Mouse (Mus musculus): ENCODE measurements around the gene Yes1. TPM values are rescaled to one million over a fixed set of nuclear protein-coding genes. Genes with fewer than 3 reads are reported as not detected.
"Not testable (repeated sequence)": the region's sequence is repeated elsewhere in the genome, so short reads cannot be mapped to it uniquely, and the experiment has no call there.

Yes1 gene
- polyA plus RNA-seq, 1 experiment, result 33.0 TPM

DNA sequence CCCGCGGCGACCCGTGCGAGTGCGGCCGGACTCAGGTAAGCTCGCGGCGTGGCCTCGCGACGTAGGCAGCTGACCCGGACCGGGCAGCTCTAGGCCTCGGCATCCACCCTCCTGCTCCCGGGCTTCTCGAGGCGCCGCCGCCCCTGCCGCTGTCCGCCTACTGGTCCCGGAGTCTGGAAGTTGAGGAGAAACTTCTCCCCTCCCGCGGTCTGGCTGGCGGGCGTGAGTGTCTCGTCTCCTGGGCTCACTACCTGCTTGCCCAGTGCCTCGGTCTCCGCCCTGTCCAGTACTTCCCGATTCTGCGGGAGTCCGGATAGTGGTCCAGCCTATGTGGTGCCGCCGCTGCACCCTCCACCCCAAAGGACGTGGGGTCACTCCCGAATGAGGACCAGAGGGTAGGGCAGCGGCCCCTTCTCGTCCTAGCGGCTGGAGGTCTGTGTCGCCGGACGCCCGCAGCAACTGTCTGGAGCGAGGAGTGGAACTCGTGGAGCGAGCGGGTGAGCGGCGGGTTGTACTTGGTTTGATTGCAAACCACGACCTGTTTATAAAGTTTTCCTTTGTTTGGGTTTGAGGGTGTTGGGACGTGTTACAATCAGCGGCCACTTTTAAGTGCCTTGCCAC lies 480 bp downstream of the Yes1 start:
- TF ChIP-seq CTCF (IDR thresholded peaks at IDR 0.05; ENCODE audit: borderline replicate concordance, insufficient read depth, low read length), result no peak
- no peak for TF ChIP-seq POLR2A (IDR thresholded peaks at IDR 0.05; ENCODE audit: low read depth, low read length)

DNA sequence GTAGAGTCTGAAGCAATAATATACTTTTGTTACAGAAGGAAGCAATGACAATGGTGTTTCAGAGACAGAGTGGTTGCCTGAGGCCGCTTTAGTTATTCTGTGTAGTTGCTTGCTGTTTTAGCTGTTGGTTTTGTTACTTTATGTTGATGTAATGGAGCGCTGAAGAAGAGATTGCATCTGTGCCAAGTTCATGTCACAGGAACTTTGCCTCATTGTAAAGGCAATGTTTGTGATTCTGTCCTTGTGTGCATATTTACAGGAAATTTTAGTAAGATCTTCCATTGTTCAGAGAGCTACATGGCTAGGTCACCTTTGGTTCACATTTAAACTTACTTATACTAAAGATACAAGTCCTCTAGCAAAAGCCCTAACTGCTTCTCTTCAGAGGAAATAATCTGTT lies 3.3 kb downstream of the Yes1 start:
- H3K4me3 ChIP-seq (ENCODE audit: insufficient read depth, low read length), result no peak overlapping the region
- TF ChIP-seq POLR2A (IDR thresholded peaks at IDR 0.05; ENCODE audit: low read depth, low read length) (no peak), CTCF (IDR thresholded peaks at IDR 0.05; ENCODE audit: borderline replicate concordance, insufficient read depth, low read length) (no peak)
- H3K27ac ChIP-seq (ENCODE audit: insufficient read depth, low read length), result no peak overlapping the region
- H3K4me1 ChIP-seq (ENCODE audit: control insufficient read depth, insufficient read depth, low read length), result no peaks in the 10 kb centered on the region

More for the DNA sequence above, 480 bp downstream of the Yes1 start:
- H3K4me3 ChIP-seq (ENCODE audit: insufficient read depth, low read length), result peak overlapping the region; percentile 76
- H3K27ac ChIP-seq (ENCODE audit: insufficient read depth, low read length), result no peak overlapping the region
- no peaks in the 10 kb centered on the region for H3K4me1 ChIP-seq (ENCODE audit: control insufficient read depth, insufficient read depth, low read length)

DNA sequence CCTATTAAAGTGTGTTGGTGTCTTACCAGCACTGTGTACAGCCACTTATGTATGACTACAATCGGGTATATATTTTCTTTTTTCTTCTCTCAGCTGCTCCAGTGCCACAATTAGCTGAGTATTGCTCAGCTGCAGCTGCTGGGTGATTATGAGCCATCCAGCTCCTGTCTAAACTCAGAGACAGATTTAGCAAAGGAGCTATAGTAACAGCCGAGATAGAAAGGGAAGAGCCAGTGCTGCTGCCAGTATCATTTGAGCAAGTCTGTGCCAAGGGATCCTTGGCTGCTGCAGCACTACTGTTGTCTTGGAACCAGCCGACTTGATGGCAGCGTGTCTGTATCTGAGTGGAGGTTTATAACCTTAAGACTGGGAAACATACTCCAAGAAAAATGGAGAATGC lies 3.7 kb downstream of the Yes1 start:
- Histone ChIP-seq H3K4me1 (ENCODE audit: control insufficient read depth, insufficient read depth, low read length) (no peaks in the 10 kb centered on the region), H3K27ac (ENCODE audit: insufficient read depth, low read length) (no peak overlapping the region), H3K4me3 (ENCODE audit: insufficient read depth, low read length) (no peak overlapping the region)
- TF ChIP-seq POLR2A (IDR thresholded peaks at IDR 0.05; ENCODE audit: low read depth, low read length), result no peak
- no peak for TF ChIP-seq CTCF (IDR thresholded peaks at IDR 0.05; ENCODE audit: borderline replicate concordance, insufficient read depth, low read length)

DNA sequence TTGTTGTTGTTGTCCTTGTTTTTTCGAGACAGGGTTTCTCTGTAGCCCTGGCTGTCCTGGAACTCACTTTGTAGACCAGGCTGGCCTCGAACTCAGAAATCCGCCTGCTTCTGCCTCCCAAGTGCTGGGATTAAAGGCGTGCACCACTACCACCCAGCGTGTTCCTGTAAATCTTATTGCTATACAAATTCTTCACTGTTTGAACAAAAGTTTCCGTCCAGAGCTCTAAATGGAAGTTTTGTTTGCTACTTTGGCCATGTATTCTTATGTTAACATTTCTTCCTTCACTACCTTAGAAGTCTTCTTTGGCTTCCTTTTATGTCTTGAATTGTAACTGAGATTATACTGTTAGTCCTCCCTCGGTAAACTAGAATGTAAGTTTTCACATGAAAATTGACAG lies 5.5 kb downstream of the Yes1 start:
- H3K27ac ChIP-seq (ENCODE audit: insufficient read depth, low read length); H3K4me3 ChIP-seq (ENCODE audit: insufficient read depth, low read length); H3K4me1 ChIP-seq (ENCODE audit: control insufficient read depth, insufficient read depth, low read length): not testable (repeated sequence)

DNA sequence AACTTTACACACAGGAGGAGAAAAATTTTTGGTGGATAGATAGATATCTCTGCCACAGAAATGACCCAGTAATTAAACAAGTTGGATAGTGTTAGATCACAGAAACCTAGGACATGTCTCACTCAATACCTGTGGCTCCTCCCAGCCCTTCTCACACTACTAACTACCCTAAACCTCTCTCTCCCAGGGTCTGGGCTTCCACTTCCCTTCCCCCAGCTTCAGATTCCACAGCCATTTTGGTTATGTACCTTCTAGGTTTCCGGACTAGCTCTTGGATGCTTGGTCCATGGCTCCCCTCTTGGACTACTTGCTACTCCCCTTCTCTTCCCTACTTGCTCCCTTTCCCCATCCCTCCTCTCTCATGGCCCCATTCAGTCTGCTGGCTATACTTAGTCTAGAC lies 6.9 kb downstream of the Yes1 start:
- TF ChIP-seq CTCF (IDR thresholded peaks at IDR 0.05; ENCODE audit: borderline replicate concordance, insufficient read depth, low read length), result no peak
- no peak for TF ChIP-seq POLR2A (IDR thresholded peaks at IDR 0.05; ENCODE audit: low read depth, low read length)
- Histone ChIP-seq H3K27ac (ENCODE audit: insufficient read depth, low read length) (no peak overlapping the region), H3K4me1 (ENCODE audit: control insufficient read depth, insufficient read depth, low read length) (no peaks in the 10 kb centered on the region), H3K4me3 (ENCODE audit: insufficient read depth, low read length) (no peak overlapping the region)

DNA sequence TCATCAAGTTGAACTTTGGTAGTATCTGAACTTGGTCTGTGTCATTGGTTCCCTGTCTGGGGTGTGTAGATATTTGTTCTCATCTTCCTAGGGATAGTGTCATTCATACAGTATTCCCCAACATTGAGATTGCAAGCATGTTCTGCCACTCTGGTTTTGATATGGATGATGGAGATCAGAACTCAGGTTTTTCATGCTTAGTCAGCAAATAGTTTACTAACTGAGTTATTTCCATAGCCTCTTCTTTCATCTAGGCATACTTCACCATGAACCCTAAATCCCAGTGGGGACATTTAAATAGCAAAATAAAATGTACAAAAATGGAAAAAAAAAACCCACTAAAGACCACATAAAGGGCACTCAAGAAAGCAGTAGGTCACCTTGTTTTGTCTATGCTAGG lies 12.7 kb downstream of the Yes1 start:
- TF ChIP-seq POLR2A (IDR thresholded peaks at IDR 0.05; ENCODE audit: low read depth, low read length) (no peak), CTCF (IDR thresholded peaks at IDR 0.05; ENCODE audit: borderline replicate concordance, insufficient read depth, low read length) (no peak)
- H3K4me3 ChIP-seq (ENCODE audit: insufficient read depth, low read length), result no peak overlapping the region
- no peaks in the 10 kb centered on the region for H3K4me1 ChIP-seq (ENCODE audit: control insufficient read depth, insufficient read depth, low read length)
- H3K27ac ChIP-seq (ENCODE audit: insufficient read depth, low read length), result no peak overlapping the region

DNA sequence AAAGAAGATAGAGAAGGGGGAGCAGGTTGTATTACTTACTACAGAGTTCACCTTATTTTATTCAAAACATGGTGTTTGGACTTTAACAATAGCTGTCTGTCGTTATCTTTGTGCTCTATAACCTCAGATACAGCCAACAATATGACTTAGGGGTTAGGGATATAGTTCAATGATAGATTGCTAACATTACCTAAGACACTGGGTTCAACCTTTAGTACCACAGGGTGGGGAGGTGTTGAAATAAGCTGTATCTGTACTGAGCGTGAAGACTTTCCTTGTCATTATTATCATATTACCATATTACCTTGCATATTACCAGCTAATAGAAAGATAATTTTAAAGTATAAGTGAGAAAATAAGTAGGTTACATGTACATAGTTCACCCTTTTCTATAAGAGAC lies 13.8 kb downstream of the Yes1 start:
- Histone ChIP-seq H3K4me3 (ENCODE audit: insufficient read depth, low read length) (no peak overlapping the region), H3K27ac (ENCODE audit: insufficient read depth, low read length) (no peak overlapping the region), H3K4me1 (ENCODE audit: control insufficient read depth, insufficient read depth, low read length) (no peaks in the 10 kb centered on the region)
- TF ChIP-seq CTCF (IDR thresholded peaks at IDR 0.05; ENCODE audit: borderline replicate concordance, insufficient read depth, low read length) (no peak), POLR2A (IDR thresholded peaks at IDR 0.05; ENCODE audit: low read depth, low read length) (no peak)

DNA sequence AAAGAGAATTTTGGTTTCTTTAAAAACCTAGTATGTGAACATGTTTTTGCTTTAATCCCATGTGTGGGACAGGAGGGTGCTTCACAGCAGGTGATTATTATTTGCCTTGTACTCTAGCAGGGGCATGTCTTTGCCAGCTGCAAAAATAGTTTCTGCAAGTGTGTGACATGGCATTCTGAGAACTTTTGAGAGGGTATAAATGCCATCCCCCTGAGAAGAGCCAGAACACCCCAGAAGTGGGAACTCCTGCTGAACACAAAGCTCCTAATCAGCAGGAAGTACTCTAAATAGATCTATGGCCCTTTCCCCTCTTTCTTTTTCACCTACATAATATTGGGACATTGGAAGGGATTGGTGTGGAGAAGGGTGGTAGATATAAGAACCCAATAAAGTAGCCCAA lies 22.2 kb downstream of the Yes1 start:
- TF ChIP-seq CTCF (IDR thresholded peaks at IDR 0.05; ENCODE audit: borderline replicate concordance, insufficient read depth, low read length) (no peak), POLR2A (IDR thresholded peaks at IDR 0.05; ENCODE audit: low read depth, low read length) (no peak)
- H3K4me1 ChIP-seq (ENCODE audit: control insufficient read depth, insufficient read depth, low read length), result no peaks in the 10 kb centered on the region
- no peak overlapping the region for H3K4me3 ChIP-seq (ENCODE audit: insufficient read depth, low read length)
- no peak overlapping the region for H3K27ac ChIP-seq (ENCODE audit: insufficient read depth, low read length)

DNA sequence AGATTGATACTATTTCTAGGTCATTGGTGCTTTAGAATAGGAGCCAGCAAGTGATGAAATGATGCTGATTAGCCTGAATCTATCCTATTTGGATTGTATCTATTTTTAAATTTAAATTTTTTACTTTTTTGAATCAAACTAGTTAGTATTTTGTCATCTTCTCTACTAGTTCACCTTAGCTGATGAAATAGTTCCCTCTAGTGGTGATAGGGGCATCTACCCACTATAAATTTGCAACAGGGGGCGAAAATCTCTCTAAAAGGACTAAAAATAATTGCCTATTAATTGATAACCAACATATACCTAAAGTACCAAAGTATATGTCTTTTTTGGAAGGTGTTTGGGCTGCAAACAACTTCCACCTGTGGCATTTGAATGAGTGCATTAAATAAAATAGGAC lies 46.4 kb downstream of the Yes1 start:
- H3K4me1 ChIP-seq (ENCODE audit: control insufficient read depth, insufficient read depth, low read length), result no peaks in the 10 kb centered on the region
- H3K27ac ChIP-seq (ENCODE audit: insufficient read depth, low read length), result no peak overlapping the region
- TF ChIP-seq POLR2A (IDR thresholded peaks at IDR 0.05; ENCODE audit: low read depth, low read length), result no peak
- TF ChIP-seq CTCF (IDR thresholded peaks at IDR 0.05; ENCODE audit: borderline replicate concordance, insufficient read depth, low read length), result no peak
- H3K4me3 ChIP-seq (ENCODE audit: insufficient read depth, low read length), result no peak overlapping the region

DNA sequence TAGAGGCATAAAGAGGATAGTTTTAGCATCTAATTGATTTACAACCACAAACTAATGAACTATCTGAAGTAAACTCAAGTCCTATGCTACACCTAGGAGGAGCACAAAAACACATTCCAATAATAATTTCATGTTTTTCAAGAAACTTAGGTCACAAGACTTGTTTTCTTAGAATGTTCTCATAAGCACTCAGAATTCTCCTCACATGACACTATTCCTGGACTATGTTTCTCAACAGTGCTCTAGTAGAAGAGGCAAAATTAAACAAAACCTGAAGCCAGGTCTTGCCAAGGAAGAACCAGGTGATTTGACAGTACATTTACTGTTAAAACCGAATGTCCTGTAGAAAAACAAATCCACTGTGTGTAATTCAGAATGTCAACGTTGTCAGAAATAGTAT lies 71.5 kb downstream of the Yes1 start:
- no peak overlapping the region for H3K4me3 ChIP-seq (ENCODE audit: insufficient read depth, low read length)
- no peaks in the 10 kb centered on the region for H3K4me1 ChIP-seq (ENCODE audit: control insufficient read depth, insufficient read depth, low read length)
- H3K27ac ChIP-seq (ENCODE audit: insufficient read depth, low read length), result no peak overlapping the region
- TF ChIP-seq POLR2A (IDR thresholded peaks at IDR 0.05; ENCODE audit: low read depth, low read length), result no peak
- TF ChIP-seq CTCF (IDR thresholded peaks at IDR 0.05; ENCODE audit: borderline replicate concordance, insufficient read depth, low read length), result no peak

DNA sequence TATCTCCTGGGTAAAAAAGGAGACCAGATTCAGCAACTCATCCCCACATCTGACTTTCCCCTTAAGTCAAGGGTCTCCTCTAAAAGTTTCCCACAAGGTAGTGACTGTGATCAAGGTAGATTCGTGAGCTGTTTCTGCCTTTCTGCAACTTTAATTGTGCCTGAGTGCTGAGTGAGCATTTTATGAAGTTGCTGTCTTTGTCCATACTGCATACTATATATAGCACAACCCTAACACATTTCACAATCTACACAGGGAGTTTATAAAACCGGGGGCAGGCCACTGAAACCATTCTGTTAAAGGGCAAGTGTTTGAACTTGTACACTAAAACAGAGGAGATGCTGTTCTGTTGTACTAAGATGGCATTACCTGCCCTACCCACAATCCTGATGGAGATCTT lies 82.4 kb downstream of the Yes1 start:
- H3K27ac ChIP-seq (ENCODE audit: insufficient read depth, low read length), result no peak overlapping the region
- H3K4me1 ChIP-seq (ENCODE audit: control insufficient read depth, insufficient read depth, low read length), result no peaks in the 10 kb centered on the region
- no peak overlapping the region for H3K4me3 ChIP-seq (ENCODE audit: insufficient read depth, low read length)
- no peak for TF ChIP-seq CTCF (IDR thresholded peaks at IDR 0.05; ENCODE audit: borderline replicate concordance, insufficient read depth, low read length)
- no peak for TF ChIP-seq POLR2A (IDR thresholded peaks at IDR 0.05; ENCODE audit: low read depth, low read length)

Measured in embryonic fibroblast, embryonic 13.5 days (primary cell).